ENCODE assay signal across 23 mouse cellular contexts in genomic region chr2:60221954-60222353, GRCm38 (mm10).
"Had no signal": no experiment of that assay in that cellular context is flagged by ENCODE, and none has a peak within 500 bp of the region (broad histone marks: within the 10 kb centered on the region; RNA-seq: fewer than 3 reads in every experiment).

No protein-coding gene starts in this region.

- DNase-seq: heart, postnatal 36 days; kidney, adult 18-20 months; layer of hippocampus, adult 9-11 months; layer of hippocampus, postnatal 36 days had no signal

- H3K36me3 ChIP-seq: heart, embryonic 10.5 days; heart, embryonic 15.5 days; hindbrain, embryonic 13.5 days; hindbrain, embryonic 15.5 days; intestine, embryonic 15.5 days had no signal

- H3K4me1 ChIP-seq: hindbrain, embryonic 10.5 days had no signal

- H3K4me3 ChIP-seq: heart, embryonic 10.5 days; heart, embryonic 12.5 days; heart, embryonic 13.5 days; heart, embryonic 15.5 days; hindbrain, embryonic 10.5 days; hindbrain, embryonic 12.5 days; hindbrain, embryonic 13.5 days; hindbrain, embryonic 15.5 days; intestine, embryonic 15.5 days; kidney, embryonic 15.5 days; layer of hippocampus, adult 2 months; left cerebral cortex, adult 2 months had no signal

- ATAC-seq: hindbrain, embryonic 16.5 days; hindbrain, postnatal 0 days; inflammation-experienced regulatory T-cells, adult 6 months; intestine, embryonic 15.5 days; intestine, embryonic 16.5 days; intestine, postnatal 0 days had no signal

- H3K9ac ChIP-seq: heart, embryonic 12.5 days; heart, embryonic 15.5 days; hindbrain, embryonic 12.5 days; hindbrain, embryonic 13.5 days; hindbrain, embryonic 14.5 days; hindbrain, embryonic 15.5 days; intestine, embryonic 15.5 days; kidney, embryonic 15.5 days had no signal

- H3K9me3 ChIP-seq: heart, embryonic 10.5 days; heart, embryonic 12.5 days; heart, embryonic 13.5 days; heart, embryonic 15.5 days; hindbrain, embryonic 12.5 days; hindbrain, embryonic 13.5 days; hindbrain, embryonic 15.5 days; intestine, embryonic 15.5 days; kidney, embryonic 15.5 days had no signal

- H3K27me3 ChIP-seq: heart, embryonic 12.5 days; heart, embryonic 13.5 days; heart, embryonic 15.5 days; hindbrain, embryonic 12.5 days; hindbrain, embryonic 13.5 days; hindbrain, embryonic 15.5 days; intestine, embryonic 15.5 days; kidney, embryonic 15.5 days had no signal

- H3K27ac ChIP-seq: heart, embryonic 10.5 days; heart, embryonic 13.5 days; heart, embryonic 15.5 days; hindbrain, embryonic 10.5 days; hindbrain, embryonic 12.5 days; hindbrain, embryonic 13.5 days; hindbrain, embryonic 14.5 days; hindbrain, embryonic 15.5 days; hindbrain, postnatal 0 days; intestine, embryonic 15.5 days; kidney, embryonic 15.5 days; left cerebral cortex, adult 2 months had no signal

- H3K4me2 ChIP-seq: heart, embryonic 11.5 days; heart, embryonic 15.5 days; hindbrain, embryonic 12.5 days; hindbrain, embryonic 13.5 days; hindbrain, embryonic 14.5 days; hindbrain, embryonic 15.5 days; intestine, embryonic 15.5 days had no signal
